Mouse (Mus musculus): ENCODE results near the gene Map7.

The Map7 gene

GRCm38 (mm10) chr10:20230026-20230425, 81.8 kb downstream of the Map7 start:
- ATAC-seq (ENCODE audit: low TSS enrichment): no peak

GRCm38 (mm10) chr10:20233451-20233850, 85.2 kb downstream of the Map7 start:
- no peak for ATAC-seq (ENCODE audit: low TSS enrichment)

GRCm38 (mm10) chr10:20234466-20234865, 86.2 kb downstream of the Map7 start:
- ATAC-seq (ENCODE audit: low TSS enrichment): no peak

GRCm38 (mm10) chr10:20235656-20236055, 87.4 kb downstream of the Map7 start:
- ATAC-seq (ENCODE audit: low TSS enrichment): no peak

GRCm38 (mm10) chr10:20236241-20236640, 88.0 kb downstream of the Map7 start:
- ATAC-seq (ENCODE audit: low TSS enrichment): no peak

- no peak for ATAC-seq (ENCODE audit: low TSS enrichment)
Measured at GRCm38 (mm10) chr10:20238281-20238680, 90.0 kb downstream of the Map7 start.

- no peak for ATAC-seq (ENCODE audit: low TSS enrichment)
Measured at GRCm38 (mm10) chr10:20240858-20241257, 92.6 kb downstream of the Map7 start.

- no peak for ATAC-seq (ENCODE audit: low TSS enrichment)
Measured at GRCm38 (mm10) chr10:20243321-20243720, 95.0 kb downstream of the Map7 start.

GRCm38 (mm10) chr10:20245082-20245481, 96.8 kb downstream of the Map7 start:
- ATAC-seq (ENCODE audit: low TSS enrichment): peak; percentile 69

- no peak for ATAC-seq (ENCODE audit: low TSS enrichment)
Measured at GRCm38 (mm10) chr10:20249091-20249490, 100.8 kb downstream of the Map7 start.

GRCm38 (mm10) chr10:20255579-20255978, 107.3 kb downstream of the Map7 start:
- ATAC-seq (ENCODE audit: low TSS enrichment): peak; percentile 66; the same call in 1 of the 2 replicates

GRCm38 (mm10) chr10:20257054-20257643, 108.9 kb downstream of the Map7 start:
- peak; percentile 62 for ATAC-seq (ENCODE audit: low TSS enrichment)

- no peak for ATAC-seq (ENCODE audit: low TSS enrichment)
Measured at GRCm38 (mm10) chr10:20257721-20258720, 109.8 kb downstream of the Map7 start.

- ATAC-seq (ENCODE audit: low TSS enrichment): no peak
Measured at GRCm38 (mm10) chr10:20259476-20259875, 111.2 kb downstream of the Map7 start.

GRCm38 (mm10) chr10:20262896-20263295, 114.6 kb downstream of the Map7 start:
- no peak for ATAC-seq (ENCODE audit: low TSS enrichment)

- ATAC-seq (ENCODE audit: low TSS enrichment): no peak
Measured at GRCm38 (mm10) chr10:20264479-20264878, 116.2 kb downstream of the Map7 start.

- ATAC-seq (ENCODE audit: low TSS enrichment): 0 out of 2 replicates have a peak, but pooled peaks have one; percentile 20
Measured at GRCm38 (mm10) chr10:20267032-20267431, 118.8 kb downstream of the Map7 start.

- ATAC-seq (ENCODE audit: low TSS enrichment): peak; percentile 32; the same call in 1 of the 2 replicates
Measured at GRCm38 (mm10) chr10:20268945-20269344, 120.7 kb downstream of the Map7 start.

GRCm38 (mm10) chr10:20272380-20272779, 124.1 kb downstream of the Map7 start:
- ATAC-seq (ENCODE audit: low TSS enrichment): no peak

GRCm38 (mm10) chr10:20273278-20273677, 125.0 kb downstream of the Map7 start:
- ATAC-seq (ENCODE audit: low TSS enrichment): no peak

- ATAC-seq (ENCODE audit: low TSS enrichment): no peak
Measured at GRCm38 (mm10) chr10:20274022-20274421, 125.8 kb downstream of the Map7 start.

- ATAC-seq (ENCODE audit: low TSS enrichment): no peak
Measured at GRCm38 (mm10) chr10:20281456-20281855, 133.2 kb downstream of the Map7 start.

All from frontal cortex, adult (tissue).